Mouse (Mus musculus) adrenal gland, adult 8-10 months (tissue): Measurements from ENCODE around the gene Gabpb1. TPM values are rescaled to one million over a fixed set of nuclear protein-coding genes. Genes with fewer than 3 reads are reported as not detected.

Experiments
- DNase-seq: peaks from one replicate; pipeline ENCODE4 v3.0.0; 2022
- total RNA-seq, 4 experiments: library from RNA; stranded (reverse); gene quantifications; 2 replicates each; pipeline ENCODE4 v1.2.4; 2022

Gene Gabpb1
- 10 to 100 TPM; 16.4 to 21.1 (median 18.6) TPM for total RNA-seq

DNA sequence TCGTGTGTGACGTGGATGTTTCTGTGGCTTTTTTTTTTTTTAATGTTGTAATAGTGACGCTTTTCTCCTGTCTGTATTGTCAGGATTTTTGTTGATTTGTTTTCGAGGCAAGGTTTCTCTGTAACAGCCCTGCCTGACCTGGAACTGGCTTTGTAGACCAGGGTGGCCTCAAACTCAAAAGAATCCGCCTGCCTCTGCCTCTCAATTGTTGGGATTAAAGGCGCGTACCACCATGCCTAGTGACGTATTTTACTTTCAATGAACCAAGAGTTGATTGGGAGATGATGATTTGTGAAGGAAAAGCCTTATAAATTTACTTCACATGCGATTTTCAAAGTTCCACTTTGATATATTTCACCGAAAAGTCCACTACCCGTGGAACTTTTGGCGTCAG, at the start of gene Gabpb1:
Gabpb1 (minus strand) TSS at position 216 of the 394 bp plus-strand sequence.
- DNase-seq = no peak

DNA sequence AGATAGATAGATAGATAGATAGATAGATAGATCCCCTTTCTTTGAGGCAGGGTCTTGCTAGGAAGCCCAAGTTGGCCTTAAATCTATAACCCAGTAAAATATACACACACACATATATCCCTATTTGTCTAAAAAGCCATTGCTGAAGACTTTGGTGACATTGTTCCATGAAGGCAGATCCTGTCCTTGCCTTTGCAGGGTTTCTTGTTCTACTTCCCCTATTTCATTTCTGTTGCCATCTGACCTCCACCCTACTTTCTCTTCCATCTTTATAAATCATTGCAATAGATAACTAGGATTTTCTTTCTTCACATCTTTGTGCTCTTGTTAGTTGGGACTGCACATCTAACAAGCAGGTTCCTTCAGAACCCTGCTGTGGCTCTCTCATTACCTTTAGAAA, 36.8 kb upstream of the Gabpb1 start:
- no peak for DNase-seq

DNA sequence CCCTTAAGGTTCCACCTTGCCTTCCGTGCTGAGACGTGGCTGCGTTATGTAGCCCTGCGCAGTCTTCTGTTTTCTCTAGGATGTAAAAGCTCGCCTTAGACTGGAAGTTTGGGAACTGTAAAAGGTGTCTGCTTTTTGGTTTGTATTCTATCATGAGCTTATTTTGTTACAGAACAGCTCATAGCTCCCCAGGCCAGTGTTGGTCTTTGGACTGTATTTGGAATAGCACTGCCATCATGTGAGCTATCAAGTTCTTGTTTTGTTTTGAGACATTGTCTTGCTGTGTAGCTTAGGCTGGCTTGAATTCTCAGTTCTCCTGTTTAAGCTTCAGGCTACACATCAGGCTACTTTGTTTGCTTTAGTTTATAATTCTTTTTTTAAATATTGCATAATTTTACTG, 36.4 kb upstream of the Gabpb1 start:
- no peak for DNase-seq

DNA sequence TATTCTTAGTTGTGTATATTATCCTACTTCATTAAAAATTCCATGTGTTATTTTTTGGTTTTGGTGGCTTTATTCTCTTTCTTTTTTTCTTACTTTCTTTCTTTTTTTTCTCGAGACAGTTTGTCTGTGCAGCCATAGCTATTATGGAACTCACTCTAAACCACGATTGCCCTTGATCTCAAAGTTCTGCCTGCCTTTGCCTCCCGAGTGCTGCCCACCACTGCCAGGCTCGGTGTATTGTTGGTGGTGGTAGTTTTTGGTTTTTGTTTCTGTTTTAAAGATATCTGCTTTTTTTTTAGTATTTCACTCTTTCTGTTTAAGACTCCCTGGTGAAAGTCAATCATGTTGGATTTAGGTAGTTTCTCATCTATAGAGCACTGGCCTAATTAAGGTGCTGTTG, 32.2 kb upstream of the Gabpb1 start:
- no peak for DNase-seq

DNA sequence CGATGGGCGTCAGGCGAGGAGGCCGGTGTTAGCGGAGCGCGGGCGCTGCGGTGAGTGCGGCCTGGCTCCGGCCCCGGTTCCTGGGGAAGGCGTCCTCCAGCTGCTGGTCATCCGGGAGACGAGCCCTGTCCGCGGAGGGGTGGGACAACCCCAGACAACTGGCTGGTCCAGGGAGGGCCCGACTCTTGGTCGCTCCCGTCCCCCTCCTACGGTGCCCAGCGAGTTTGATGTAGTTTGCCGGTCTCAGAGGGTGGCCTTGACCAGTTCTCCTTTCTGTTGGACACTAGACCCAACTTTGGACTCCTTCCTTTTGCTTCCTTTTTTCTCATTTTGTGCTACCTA, 31.3 kb upstream of the Gabpb1 start:
- no peak for DNase-seq

DNA sequence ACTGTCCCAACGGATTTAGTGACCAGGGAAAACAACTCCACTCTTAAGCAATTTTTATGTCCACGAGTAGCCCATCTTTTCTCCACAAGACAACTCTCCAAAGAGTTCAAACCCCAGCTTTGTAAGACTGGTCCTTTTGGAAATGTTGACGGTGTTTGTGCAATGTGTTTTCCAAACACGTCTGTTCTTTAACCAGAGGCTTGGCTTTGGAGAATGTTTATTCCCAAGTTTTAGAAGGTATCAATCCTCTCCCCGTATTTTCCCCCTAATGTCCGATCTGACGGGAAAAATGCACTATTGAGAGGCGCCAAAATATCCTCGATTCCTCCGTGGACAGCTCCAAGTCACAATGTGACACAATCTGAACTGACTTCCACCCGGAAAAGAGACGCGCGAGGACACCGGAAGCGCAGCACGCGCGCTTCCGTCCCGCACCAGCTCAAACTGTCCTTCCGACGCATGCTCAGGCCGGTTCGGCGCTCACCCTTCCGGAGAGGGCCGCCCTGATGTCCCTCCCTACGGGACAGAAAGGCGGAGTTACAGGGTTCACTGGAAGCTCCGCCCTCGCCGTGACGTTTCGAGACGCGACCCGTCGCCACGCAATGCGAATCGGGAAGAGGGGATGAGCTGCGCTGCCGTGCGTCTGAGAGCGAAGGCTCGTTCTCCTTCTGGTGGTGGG, 30.8 kb upstream of the Gabpb1 start, which contains the start of gene Usp8:
Usp8 (plus strand) TSS at position 570 of the 679 bp plus-strand sequence.
- DNase-seq = peak; percentile 98

DNA sequence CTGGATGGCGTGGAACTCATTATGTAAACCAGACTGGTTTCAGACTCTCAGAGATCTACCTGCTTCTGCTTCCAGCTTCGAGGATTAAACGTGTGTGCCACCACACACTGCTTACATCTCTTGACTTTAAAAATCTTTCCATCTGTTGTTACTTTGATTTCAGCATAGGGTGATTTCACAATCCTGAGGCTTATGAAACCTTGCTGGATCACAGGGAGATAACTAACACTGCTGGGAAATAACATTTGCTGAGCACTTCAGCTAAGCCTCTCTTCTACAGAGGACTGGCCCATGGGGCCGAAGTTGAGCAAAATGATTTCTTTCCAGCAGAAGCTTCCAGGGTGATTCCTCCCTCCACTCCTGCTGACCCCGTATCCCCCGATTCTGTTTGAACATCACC, 19.1 kb upstream of the Gabpb1 start:
- no peak for DNase-seq

DNA sequence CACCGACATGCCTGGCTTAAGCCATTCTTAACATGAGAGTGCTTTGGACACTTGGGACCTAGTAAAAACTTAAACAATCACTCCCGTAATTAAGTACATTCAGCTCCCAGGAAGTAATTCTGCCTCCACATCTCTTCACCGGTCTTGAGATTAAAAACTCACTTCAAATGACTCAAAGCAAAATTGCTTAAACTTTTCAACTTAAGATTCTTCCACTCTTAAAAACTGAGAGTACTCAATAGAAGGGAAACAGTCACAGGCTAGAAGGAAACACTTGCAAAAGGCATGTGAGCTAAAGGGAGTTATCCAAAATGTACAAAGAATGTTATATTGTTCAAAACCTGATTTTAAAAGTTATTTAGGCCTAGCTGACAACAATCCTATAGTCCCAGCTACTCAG, 15.2 kb upstream of the Gabpb1 start:
- no peak for DNase-seq

DNA sequence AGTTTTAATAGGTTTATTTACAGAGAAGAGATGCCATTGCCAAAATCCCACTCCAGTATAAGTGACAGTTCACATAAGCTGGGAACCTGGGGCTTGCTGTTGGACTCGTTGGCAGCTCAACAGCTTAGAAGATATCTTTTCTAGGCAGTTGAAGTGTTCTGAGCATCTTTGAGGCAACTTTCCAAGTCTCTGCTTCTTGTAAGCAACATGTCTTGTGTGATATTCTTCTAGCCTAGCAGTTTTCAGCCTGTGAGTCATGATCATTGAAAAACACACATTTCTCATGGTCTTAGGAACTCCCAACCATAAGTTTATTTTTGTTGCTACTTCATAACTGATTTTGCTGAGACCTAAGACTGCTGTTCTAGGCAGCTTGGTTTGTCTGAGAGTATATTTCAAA, 6.8 kb upstream of the Gabpb1 start:
- no peak for DNase-seq

DNA sequence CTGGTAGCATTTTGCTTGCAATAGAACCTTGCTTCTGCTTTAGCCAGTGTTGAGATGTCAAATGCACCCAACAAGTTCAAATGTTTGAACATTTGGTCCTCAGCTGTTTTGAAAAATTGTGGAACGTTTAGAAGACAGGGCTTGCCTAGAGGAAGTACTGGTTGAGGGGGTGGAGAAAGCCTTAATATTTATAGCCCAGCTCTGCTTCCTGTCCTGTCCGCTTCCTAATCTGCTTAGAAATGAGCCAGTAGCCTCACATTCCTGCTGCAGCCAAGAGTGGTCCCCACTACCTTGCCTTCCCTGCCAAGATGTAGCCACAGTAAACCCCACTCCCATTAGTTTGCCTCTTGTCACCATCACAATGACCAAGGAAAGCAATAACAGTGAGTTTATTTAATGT, 6.2 kb upstream of the Gabpb1 start:
- no peak for DNase-seq

DNA sequence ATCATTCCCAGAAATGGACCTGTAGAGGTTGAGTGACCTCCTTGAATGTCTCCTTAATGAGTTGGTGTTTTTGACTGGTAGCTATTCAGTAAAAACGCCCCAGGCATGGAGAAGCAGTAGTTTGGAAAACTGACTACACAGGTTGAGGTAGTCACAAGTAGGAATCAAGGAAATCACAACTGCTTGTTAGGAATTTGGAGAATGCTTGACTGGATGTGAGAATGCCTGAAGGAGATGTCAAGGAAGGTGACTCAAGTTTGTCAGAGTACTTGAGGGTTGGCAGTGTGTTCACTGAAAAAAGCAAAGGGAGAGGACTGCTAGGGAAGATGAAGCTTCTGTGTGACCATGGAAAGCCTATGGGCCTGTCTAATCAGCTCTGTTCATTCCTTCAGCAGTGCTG, 1.2 kb upstream of the Gabpb1 start:
- no peak for DNase-seq

DNA sequence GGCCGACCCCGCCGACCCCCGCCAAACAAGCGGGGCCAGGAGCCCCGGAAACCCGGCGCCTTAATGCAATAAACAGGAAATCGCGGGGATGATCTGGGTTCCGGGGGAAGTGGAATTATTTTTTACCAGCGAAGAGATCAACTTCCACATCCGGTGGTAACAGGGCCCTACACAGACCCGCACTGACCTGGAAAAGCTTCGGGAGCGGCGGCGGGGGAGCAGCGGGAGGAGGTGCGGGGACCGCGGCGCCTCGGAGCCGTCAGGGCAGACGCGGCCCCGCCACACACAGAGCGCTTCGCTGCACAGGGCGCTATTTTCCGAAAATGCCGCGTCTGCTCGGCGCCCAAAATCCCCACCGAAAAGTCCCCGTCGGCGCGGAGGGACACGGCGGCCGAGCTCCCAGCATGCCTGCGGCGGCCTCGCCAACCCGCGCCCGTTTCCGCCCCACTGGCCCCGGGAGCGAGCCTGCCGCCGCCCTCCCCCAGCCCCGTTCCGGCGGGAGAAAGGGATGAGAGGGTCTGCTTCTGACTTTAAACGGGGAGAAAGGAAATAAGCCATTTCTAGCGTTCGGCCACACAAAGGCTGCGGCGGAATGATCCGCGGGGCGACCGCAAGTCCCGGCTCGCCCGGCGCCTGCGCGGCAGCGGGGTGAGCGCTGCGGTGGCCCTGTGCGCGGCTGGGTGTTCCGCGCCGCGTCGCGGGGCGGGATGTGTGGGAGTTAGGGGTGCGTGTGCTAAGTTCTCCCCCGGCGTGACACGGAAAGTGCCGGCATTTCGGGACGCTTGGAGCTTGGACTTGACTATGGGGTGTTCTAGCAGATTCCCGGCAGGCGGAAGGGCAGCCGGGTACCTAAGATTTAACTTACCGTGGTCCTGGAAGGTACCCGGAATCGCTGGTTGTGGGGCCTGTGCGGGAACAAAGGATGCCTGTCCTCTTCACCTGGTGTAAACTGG, 692 bp downstream of the Gabpb1 start:
- DNase-seq = peak; percentile 81

DNA sequence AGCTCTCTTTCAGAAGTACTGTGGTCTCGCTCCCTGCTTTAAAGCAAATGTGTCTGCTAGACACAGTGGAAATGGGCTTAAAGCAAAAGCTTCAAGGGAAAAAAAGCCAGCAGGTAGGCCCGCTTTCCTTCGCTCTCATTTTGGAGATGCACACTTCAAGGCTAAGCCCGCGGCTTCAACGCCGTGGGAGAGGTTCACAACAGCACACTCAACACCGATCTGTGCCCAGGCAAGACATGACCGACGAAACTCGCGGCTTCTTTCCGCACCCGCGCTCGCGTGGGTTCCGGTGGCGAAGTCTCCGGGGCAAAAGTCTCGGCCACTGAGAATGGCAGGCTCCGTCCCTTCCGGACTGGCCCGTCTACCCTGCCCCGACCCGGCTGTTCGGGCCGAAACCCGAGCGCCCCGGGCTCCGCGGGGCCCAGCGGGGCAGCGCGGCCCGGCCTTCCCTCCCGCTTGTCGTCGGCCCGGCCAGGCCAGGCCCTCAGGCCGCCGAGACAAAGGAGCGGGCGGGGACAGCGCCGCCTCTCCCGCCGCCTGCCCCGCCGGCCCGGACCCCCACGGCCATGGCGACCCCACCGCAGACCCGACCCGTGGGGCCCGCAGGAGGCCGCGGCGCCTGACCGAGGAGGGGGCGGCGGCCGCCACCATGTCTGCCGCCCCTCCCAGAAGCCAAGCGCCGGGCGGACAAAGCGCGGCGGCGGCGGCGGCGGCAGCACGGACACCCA, 1.5 kb downstream of the Gabpb1 start:
- peak; percentile 39 for DNase-seq

DNA sequence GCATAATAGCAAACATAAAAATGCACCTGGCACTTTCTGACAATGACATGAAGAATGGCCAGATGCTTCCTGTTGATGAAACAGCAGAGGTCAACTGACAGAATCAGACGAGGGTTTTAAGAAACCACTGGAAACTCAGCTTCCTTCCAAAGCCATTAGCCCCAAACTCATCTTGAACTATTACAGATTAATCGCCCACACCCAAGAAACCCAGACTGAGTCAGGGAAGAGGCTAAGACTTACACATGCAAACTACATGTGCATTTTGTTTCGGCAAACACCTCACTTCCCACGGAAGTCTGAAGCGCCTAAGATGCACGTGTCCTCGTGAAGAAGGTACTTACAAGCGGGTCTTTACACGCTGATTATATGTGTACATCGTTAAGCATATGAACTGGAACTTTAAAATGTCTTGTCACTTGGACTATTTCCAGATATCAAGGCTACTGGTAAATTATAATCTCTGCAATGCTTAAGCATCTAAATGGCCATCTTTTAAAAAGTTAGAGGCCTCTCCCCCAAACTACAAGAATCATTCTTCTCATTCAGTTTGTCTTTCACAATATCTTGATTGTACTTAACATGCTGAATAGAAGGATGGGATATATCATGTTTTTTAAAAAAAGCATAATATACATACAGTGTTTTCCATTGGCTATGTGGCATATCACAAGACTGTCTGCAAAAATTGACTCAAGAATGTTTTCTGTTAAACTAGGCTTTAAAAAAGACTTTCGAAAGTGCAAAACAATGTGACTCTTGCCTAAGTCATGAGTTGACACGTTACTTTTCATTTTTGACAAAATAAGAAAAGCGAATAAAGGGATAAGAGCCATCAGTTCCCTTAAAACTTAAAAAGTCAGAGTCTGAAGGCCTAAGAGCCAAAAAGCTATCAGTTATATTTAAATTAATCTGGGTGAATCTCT, 2.6 kb downstream of the Gabpb1 start:
- no peak for DNase-seq

DNA sequence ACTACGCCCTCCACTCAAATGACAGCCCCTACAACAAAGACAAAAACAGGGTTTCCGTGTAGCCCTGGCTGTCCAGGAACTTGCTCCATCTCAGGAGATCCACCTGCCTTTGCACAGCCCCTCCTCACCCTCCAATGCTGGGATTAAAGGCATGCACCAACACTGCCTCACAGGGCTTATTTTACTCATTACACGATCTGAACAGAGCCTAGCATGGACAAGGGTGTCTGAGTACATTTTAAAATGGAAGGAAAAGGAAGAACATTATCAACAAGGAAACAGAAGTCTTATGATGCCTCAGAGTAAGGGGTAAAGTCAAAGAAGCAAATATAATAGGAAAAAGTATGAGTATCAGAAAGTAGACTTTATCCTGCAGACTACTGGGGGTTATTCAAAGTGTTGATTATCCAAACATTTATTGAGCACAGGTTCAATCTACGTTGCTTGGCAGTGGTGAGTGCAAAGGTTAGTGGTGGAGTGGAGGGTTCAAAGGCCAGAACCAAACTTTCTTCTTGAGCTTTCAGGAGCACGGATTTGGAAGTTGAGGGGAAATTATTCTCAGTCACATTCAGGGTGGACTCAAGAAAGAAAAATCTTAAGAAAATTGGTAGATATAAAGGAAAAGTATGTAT, 7.4 kb downstream of the Gabpb1 start:
- no peak for DNase-seq

DNA sequence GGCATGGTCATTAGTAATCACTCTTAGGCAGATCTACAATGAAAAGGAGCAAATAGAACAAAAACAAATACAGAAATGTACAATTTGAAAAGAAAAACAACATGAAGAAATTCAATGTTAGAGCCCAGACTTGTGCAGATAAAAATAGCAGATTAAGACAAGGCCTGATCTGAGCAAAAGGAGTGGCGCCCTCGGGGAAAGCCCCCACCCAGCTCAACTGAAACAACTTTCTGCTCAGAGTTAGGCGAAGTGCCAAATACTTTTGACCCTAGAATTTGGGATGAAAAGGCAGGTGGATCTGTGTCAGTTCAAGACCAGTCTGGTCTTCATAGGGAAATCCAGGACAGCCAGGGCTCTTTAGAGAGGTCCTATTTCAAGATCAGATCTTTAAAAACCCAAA, 10.2 kb downstream of the Gabpb1 start:
- no peak for DNase-seq

DNA sequence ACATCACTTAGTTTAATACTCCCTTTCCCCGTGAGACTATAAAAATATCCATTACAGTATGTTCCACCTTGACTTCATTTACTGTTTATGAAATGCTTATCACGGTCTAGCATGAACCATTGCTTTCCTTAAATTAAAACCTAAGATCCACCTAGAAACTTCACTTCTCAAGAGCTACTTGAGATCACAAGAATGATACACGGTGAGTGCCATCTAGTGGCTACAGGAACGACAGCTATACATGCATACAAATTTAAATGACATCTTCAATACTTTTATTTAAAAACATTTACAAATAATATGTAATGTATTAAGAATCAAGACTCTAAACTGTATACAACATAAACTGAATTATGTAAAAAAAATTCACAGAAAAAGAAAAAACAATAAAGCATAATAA, 12.7 kb downstream of the Gabpb1 start:
- no peak for DNase-seq

DNA sequence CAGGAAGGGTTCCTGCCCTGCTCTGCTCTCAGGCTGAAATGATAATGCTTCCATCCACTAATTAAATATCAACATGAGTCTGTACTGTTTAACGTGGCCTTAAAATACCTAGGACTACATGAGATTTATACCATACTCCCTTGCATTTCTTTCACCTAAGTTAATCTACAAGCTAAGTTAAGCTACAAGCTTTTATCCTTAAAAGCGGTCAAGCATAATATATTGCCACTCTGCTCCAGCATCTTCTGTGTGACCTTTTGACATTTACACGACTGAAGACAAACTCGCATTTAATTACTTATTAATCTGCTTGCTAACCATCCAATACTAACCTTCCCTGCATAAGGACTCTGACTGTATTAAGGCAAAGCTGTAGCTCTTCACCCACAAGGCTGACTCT, 23.2 kb downstream of the Gabpb1 start:
- no peak for DNase-seq

DNA sequence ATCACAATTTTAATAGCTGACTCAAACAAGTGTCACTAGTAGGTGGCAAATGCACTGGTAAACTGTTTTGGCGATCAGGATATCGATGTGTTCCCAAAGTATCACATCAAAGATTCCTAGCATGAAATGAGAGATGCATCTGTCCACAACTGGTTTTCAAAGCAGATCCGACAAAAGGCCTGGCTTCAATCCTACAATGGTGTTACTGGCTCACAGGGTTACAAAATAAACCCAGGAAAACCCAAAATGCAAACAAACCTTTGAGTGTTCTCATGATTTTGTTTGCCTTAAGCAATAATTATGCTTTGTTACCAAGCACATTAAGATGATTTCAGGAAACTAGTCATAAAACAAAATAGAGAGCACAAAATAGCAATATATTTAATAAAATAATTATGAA, 28.4 kb downstream of the Gabpb1 start:
- DNase-seq = no peak

DNA sequence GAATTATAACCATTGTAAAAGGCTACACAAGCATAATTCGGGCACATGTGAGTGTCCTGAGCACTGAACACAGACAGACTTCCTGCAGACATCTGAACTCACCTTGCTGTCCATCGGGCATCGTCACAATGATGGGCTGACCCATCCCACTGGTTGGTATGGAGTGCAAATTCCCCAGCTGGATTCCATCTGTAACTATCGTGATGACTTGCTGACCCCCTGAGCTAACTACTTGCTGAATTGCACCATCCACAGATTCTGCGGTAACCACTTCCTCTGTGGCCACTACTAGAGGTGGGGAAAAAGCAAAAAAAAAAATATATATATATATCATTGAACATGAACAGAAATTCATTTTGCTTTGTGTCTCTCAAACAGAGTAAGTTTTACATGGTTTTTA, 29.7 kb downstream of the Gabpb1 start:
- no peak for DNase-seq

DNA sequence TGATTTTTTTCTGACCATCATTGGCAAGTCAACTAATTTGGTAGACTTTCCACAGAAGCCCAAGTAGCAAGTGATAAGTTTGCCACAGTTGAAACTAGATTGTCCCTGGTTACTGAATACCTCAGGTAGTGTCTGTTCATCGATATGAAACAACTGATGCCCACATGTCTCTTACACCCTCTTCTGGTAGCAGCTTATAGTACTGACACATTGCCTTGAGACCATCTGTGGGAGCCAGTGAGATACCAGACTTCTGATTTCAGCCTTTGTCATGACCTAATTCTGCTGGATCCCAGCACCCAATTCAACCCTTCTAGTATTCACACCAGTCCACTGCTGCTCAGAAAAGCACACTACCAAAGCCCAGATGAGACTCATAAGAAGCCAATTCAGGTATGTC, 31.4 kb downstream of the Gabpb1 start:
- DNase-seq = no peak

DNA sequence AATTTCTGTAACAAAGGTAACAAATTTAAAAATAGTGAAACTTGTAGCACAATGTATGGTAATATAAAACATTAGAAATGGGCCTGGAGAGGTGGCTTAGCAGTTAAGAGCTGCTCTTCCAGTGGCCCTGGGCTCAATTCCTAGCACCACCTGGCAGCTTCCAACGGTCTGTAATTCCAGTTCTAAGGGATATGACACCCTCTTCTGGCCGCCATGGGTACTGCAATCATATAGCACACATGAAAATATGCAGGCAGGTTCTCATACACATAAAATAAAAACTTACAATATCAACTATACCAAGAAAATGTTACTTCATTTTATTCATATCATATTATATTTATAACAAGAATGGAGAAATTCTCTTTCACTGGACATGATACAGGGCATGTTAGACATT, 35.8 kb downstream of the Gabpb1 start:
- DNase-seq = no peak
